Mouse (Mus musculus) bone marrow macrophage, adult 2 months (primary cell): Measurements from ENCODE around the gene Gsg1l2. TPM values are rescaled to one million over a fixed set of nuclear protein-coding genes. Genes with fewer than 3 reads are reported as not detected.

Experiments used
- H3K27ac ChIP-seq: 2 replicates; pipeline ENCODE4 v1.5.1; 2012; ENCODE audit warnings: low read depth, low read length; ENCODE audit not compliant: insufficient read depth
- H3K4me1 ChIP-seq: 2 replicates; pipeline ENCODE4 v1.6.1; 2012; ENCODE audit warnings: low read length; ENCODE audit not compliant: control insufficient read depth, insufficient read depth
- H3K4me3 ChIP-seq: 2 replicates; pipeline ENCODE4 v1.5.1; 2012; ENCODE audit warnings: mild to moderate bottlenecking, low read length, moderate library complexity; ENCODE audit not compliant: insufficient read depth
- CTCF ChIP-seq: IDR thresholded peaks from 2 replicates; pipeline ENCODE4 v1.5.1; 2012; ENCODE audit warnings: low read depth, mild to moderate bottlenecking, low read length, moderate library complexity
- POLR2A ChIP-seq: IDR thresholded peaks from 2 replicates; pipeline ENCODE4 v1.6.1; 2012; ENCODE audit warnings: mild to moderate bottlenecking, low read depth, low read length, borderline replicate concordance
- polyA plus RNA-seq: library from polyadenylated mRNA; stranded (reverse); fragments of >200 nt; gene quantifications from 2 replicates; pipeline ENCODE4 v1.2.4, GENCODE M21; 2012; ENCODE audit not compliant: missing spikeins, insufficient read depth, insufficient read length

The Gsg1l2 gene
- polyA plus RNA-seq, 1 experiment: not detected

DNA sequence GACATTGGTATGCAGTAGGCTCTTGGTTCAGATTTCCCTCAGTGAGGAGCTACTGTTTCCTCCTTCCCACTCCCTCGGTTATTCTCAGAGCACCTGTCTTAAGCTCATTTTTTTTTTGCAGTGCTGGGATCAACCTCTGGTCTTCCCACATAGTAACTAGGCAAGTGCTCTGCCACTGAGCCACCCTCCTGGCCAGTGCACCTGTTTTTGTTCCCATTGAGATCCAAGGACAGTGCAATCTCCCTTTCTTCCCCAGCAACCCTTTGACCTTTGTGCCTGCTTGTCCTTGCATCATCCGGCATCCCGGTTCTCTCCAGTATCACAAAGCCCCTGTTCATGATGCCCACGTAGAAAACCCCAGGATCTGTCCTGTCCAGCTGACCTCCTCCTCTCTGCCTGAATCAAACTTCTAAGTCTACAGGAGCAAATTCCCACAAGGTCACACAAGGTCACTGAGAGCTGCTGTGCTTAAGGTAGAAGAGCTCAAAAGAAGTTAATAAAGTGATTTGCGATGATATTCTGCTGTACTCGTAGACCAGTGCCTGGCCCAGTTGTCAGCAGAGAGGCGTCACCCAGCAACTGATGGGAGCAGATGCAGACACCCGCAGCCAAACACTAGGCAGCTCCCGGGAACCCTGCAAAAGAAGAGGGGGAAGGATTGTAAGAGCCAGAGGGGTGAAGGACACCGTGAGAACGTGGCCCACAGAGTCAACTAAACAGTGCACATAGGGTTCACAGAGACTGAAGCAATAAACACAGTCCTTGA lies 32.6 kb downstream of the Gsg1l2 start:
- no peak overlapping the region for H3K27ac ChIP-seq
- H3K4me3 ChIP-seq: no peak overlapping the region
- H3K4me1 ChIP-seq: no peaks in the 10 kb centered on the region
- TF ChIP-seq CTCF (no peak; the same call in 1 of the 2 replicates), POLR2A (no peak)

- H3K27ac ChIP-seq: no peak overlapping the region
- H3K4me1 ChIP-seq: no peaks in the 10 kb centered on the region
- TF ChIP-seq POLR2A (no peak), CTCF (no peak)
- H3K4me3 ChIP-seq: no peak overlapping the region
Observed at GRCm38 (mm10) chr11:67808051-67808450, 33.6 kb downstream of the Gsg1l2 start.

- no peak overlapping the region for H3K4me3 ChIP-seq
- TF ChIP-seq POLR2A (no peak), CTCF (no peak)
Observed at GRCm38 (mm10) chr11:67811535-67811934, 37.1 kb downstream of the Gsg1l2 start.

GRCm38 (mm10) chr11:67819604-67820003 lies 45.2 kb downstream of the Gsg1l2 start:
- Histone ChIP-seq H3K4me1 (no peaks in the 10 kb centered on the region), H3K4me3 (no peak overlapping the region), H3K27ac (no peak overlapping the region)
- TF ChIP-seq POLR2A (no peak), CTCF (no peak)

More at GRCm38 (mm10) chr11:67811535-67811934, 37.1 kb downstream of the Gsg1l2 start:
- Histone ChIP-seq H3K27ac (no peak overlapping the region), H3K4me1 (no peaks in the 10 kb centered on the region)

DNA sequence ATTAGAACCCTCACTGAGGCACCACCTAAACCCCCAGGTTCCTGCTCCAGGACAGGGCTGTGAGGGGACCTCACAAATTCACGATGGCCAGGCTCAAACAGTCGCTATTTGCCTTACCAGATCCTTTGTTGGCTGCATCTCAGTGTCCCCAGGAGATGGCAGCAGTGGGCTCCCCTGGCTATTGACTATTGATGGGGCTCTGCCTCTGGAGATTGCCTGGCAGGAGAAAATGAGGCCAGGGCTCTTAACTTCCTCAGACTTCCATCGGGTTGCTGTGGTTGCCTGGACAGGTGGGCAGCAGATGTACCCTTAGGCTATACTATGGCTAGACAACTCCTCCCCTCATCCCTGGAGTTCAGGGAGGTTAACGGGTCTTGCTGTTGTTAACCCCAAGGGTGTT lies 45.8 kb downstream of the Gsg1l2 start:
- Histone ChIP-seq H3K27ac (no peak overlapping the region), H3K4me1 (no peaks in the 10 kb centered on the region), H3K4me3 (no peak overlapping the region)
- TF ChIP-seq CTCF (0 out of 2 replicates have a peak, but pooled peaks have one; percentile 26), POLR2A (no peak)

DNA sequence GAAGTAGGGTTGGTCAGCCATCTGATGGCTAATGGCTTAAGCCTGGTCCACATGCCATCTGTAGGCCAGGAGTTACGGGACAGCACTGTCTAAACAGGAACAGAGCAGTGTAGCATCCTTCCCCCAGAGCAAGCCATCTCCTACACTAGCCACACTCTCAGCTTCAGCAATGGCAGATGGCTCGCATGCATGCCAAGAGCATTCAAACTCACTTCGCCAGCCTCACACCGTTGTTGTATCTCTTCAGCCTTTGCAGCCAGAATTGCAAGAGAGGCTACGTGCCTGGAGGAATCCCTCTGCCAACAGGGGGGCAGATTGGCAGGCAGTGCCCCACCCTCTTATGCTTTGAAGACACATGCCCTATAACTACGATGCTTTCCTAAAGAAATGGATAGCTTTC lies 47.2 kb downstream of the Gsg1l2 start:
- no peaks in the 10 kb centered on the region for H3K4me1 ChIP-seq
- TF ChIP-seq POLR2A (no peak), CTCF (no peak)
- H3K4me3 ChIP-seq: no peak overlapping the region
- H3K27ac ChIP-seq: no peak overlapping the region

GRCm38 (mm10) chr11:67828360-67829059 lies 54.1 kb downstream of the Gsg1l2 start:
- Histone ChIP-seq H3K4me1 (no peaks in the 10 kb centered on the region), H3K4me3 (no peak overlapping the region), H3K27ac (no peak overlapping the region)
- no peak for TF ChIP-seq CTCF
- TF ChIP-seq POLR2A: no peak

- no peak for TF ChIP-seq CTCF
- TF ChIP-seq POLR2A: no peak
- no peaks in the 10 kb centered on the region for H3K4me1 ChIP-seq
- H3K4me3 ChIP-seq: no peak overlapping the region
- no peak overlapping the region for H3K27ac ChIP-seq
Observed at GRCm38 (mm10) chr11:67829530-67829929, 55.1 kb downstream of the Gsg1l2 start.

DNA sequence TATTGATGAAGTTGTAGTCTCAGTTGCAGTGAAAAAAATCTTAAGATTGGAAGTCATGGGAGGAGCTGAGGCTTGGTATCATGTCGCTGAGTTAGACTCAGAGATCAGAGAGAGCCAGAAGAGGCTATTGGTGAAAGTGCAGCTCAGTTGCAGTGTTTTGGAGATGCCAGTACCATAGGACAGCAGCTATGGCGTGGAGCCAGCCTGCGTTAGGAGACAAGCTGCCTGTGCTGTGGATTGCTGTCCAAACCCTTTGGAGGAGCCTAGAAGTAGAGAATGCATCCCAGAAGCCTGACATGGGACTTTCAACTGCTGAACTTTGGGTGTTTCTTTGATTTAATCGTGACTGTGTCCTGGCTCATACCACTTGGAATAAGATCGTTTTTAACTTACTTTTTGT lies 57.4 kb downstream of the Gsg1l2 start:
- Histone ChIP-seq H3K27ac (no peak overlapping the region), H3K4me1 (no peaks in the 10 kb centered on the region), H3K4me3 (no peak overlapping the region)
- no peak for TF ChIP-seq POLR2A
- no peak for TF ChIP-seq CTCF
